Mouse (Mus musculus): ENCODE measurements at regions not wholly inside any gene's neighbourhood (a gene's known extent, or its start where the extent isn't known, plus 50 kb on each side); places are given as distances from the start of the nearest gene placed in this dataset.

DNA sequence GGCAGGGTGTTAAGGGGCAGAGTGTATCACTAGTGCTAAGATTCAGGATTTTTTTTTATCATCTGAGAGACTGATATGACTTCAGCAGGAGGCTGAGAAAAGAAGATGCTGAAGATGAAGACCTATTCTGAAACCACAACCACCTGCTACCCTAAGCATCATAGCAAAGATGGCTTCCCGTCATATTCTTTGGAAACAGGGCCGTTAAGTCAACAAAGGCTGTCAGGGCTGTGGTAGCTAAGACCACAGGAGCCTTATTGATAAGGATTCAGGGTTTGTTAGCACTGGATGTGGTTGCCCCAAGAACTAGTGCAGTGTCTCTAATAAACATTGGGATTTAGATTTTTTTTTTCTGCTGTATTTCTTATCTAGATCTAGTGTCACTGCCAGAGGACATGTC is 56.7 kb upstream of the Rasgrp1 start:
- DNase-seq, result no peak

DNA sequence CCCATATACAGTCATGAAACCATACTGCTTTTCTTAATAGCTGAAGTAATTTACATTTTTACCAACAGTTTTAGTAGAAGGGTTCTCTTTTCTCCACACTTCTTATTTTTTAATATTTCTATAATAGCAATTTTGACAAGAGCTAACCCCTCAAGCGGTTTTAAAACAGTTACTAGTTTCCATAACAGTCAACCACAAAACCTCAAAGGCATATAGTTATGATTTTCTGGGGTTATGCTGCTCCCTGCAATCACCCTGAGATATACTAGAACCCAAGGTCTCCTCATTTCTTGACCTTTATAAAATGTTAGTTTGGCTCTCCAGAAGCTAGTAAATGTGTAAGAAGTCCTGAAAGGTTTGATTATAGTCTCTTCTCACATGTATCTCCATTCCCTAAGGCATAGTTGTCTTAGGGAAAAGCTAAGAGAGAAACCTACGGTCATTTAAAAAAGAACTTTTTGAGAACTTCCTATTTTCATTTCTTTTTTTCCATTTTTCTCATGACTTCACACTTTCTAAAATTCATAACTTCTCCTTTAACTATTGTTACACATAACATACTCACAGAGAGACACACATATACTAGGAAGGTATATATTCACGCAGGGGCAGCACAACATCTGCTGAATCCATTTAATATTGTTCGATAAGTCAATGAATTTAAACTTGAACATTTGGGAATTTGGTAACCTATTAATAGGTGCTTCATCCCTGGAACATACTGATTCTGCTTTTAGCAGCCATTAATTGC is 60.8 kb upstream of the Rasgrp1 start:
- no peak for DNase-seq

DNA sequence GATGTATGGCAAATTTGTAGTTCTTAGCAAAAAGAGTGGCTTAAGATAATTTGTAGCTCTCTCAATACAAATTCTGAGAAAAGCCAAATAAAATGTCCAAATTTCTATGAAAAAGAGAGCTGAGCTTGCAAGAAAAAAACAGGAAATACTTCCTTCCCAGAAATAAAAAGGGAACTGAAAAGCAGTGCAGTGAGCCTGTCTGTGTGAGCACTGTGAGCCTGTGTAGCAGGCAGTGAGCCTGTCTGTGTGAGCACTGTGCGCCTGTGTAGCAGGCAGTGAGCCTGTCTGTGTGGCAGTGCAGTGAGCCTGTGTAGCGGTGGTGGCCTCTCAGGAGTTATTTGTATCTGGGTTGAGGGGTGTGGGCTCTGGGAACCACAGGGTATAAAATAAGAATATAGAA is 62.7 kb upstream of the Rasgrp1 start:
- no peak for DNase-seq

DNA sequence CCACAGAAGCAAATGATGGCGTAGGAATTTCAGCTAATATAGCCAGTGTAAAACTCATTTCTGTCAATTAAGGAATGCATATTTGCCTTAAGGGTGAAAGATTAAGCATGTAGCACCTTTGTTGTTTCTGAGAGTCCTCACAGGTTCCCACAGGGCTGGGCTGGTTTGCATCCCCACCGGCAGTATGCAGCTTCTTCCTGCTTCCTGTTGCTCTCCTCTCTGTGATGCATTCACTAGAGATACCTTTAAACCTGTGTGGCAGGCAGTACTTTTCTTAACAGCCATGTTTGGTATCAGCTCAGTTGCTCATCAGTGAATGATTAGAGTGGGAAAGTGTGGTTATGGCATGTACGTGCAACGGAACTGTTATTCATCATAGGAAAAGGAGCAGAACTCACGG is 65.4 kb upstream of the Rasgrp1 start:
- DNase-seq, result no peak

DNA sequence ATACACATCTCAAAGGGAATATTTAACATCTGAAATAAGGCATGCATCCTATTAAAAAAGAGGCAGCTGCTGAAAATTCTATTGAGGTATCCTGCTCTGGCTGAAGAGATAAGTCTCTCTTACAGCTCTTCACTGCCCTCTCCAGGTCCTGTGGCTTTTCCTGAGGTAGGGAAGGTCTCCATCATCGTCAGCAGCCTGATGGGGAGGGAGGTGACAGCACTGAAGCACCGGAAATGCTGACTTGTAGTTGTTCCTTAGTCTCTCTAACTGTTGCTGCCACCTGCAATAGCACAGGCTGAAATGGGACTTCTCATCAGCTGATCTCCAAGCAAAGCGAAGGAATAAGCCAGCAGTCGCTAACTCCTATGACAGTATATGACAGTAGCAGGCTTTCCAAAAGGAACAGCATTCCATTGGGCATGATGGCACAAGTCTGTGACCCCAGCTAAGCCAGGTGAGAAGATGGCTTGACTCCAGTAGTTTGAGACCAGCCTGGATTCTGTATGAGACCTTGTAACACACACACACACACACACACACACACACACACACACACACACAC is 69.3 kb upstream of the Rasgrp1 start:
- DNase-seq, result peak in 1 of 2 experiments; percentile 9

DNA sequence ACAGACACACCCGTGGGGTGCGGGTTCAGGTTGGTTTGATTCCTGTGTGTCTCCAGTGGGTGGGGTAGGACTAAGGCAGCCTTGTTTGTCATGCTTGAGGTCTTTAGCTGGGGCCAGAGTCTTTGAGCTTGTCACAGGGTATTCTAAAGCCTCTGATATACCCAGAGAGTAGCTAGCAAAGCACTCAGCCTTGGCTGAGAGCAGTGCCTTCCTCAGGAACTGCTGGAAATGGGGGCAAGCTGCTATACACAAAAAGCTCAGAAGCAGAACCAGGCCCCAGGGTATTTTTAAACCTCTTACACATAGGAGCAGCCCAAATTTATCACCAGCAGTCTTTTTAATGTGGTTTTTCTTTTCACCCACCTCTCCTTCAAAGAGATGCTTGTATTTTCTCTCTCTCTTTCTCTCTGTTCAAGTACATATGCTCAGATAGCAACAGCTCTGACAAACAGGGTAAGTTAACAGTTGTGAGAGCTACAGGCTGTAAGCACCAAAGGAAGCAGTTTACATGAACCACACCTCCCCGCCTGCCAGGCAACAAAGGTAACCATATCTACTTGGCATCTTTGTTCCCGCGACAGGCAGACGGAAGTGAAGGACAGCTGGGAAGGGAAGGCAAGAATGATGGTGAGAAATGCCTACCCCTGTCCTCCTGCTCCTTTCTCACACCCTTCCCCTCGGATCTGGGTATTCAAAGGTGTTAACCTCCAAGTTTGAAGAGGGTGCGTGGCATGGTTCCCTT is 74.6 kb upstream of the Rasgrp1 start:
- DNase-seq, result no peak

DNA sequence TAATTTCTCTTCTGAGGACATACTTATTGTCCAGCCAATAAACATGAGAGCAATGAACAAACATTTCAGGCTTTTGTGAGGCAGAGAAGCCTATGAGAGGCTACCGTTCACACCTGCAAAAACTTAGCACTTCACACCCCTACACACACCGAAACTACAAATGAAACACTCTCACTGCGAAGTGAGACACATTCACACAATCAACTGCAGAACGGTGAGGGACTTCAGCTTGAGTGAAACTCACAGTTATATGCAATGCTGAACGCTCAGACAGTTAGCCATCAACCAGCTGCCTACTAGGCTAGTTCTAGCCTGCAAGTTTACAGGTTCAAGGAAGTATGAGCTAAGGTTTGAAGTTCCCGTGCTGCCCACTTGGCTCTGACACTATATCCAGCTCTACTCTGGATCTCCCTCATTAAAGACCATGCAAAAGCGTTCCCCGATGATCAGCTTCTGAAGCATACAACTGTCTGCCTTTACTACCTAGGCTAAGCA is 75.4 kb upstream of the Rasgrp1 start:
- DNase-seq, result no peak

DNA sequence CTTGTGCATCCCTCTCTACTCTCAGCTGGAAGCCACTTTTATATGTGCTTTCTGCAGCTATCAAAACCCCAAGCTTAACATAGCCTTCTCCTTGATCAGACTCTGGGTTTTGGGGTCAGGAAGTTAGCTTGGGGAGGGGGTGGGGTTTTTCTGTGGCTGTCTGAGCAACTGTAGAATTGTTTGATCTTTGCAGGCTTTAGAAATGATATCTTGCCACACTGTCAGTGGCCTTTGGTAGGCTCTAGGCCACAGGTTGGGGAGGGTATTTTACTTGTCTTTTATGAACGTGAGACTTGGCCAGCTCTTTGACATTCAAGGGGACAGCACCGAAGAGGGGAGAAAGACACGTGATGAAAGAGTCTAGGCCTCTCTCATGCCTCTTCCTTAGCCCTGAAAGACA is 75.9 kb upstream of the Rasgrp1 start:
- DNase-seq, result no peak

DNA sequence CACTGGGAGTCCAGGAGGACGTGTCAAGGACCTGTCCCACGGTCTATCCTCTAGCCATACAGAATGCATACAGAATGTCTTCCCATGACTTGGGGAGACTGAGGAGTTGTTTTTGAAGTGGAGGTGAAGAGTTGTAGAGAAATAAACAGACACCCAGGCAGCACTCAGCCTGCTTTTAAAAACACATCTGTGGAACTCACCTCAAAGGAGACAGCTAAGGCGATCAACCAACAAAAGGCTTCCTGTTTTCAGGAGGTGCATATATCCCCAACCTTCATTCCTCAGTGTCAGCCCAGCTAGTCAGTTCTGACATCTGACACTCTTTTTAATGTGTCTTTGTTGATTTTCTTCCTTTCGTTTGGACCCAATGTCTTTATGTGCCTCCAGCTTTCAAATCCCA is 78.6 kb upstream of the Rasgrp1 start:
- DNase-seq, result no peak

DNA sequence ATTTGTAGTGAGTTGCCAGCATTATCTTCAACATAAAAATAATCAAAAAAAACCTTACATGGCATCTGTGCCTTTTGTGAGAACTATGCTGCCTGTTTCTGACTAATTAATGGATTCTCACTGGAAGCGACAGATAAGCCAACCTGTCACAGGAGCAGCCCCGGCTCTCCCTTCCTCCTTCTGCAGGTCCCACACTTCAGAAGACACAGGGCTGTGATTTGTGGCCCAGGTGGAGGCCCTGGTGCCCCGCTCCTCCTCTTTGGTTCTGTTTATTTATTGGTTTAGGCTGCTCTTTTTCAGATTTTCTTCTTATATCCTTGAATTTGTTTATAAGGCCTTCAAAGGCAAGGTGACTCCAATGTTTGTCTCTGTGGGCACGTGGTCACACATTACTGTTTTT is 80.0 kb upstream of the Rasgrp1 start:
- DNase-seq, result no peak

DNA sequence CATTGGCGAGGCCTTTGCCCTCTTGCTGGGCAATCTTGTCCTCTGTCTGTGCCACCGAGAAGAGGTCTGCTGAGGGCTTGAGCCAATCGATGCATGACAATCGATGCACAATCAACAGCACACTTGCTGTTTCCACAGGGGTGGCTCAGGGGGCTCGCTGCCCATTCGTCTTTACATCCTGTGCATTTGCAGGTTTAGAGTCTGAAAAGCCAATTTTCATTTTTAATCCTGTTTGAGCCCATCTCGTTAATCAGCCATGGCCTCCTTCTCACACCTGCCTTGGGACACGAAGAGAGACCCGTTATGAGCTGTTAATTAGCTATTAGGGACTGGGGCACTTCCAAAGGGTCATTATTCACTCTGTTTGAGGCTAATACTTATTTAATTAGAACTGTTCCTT is 86.4 kb upstream of the Rasgrp1 start:
- DNase-seq, result no peak

DNA sequence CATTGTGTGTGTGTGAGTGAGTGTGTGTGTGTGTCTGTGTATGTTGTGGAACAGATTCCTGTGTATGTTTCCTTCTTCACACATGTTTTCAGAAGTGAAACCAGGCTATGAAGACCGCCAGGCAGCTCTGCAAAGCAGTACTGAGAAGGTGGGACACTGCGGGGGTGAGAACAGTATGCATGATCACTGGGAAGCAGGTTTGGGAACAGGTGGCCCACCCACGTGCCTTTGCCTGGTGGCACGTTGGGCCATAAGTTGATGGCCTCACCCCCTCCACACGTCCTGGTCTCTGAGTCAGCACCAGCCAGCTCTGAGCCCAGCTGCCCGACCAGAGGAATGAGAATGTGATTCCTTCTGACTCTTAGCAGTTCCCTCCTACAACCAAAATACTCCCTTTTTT is 89.2 kb upstream of the Rasgrp1 start:
- DNase-seq, result no peak

DNA sequence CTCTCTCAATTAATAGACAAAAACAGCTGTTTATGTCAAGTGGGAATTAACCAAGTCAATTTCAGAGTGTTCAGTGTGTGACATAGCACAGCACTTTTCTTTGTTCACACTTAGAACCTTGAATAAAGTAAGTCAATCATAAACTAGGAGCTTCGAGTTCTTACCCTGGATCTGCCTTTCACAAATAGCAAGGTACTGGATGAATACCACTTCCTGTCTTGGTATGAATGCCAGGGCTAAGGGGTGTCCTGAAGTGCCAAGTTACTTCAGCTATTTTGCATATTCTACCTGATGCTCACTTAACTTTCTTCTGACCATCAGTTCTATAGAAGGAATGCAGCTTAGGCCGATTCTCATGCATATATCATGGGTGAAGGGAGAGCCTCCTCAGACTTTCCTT is 90.1 kb upstream of the Rasgrp1 start:
- no peak for DNase-seq

DNA sequence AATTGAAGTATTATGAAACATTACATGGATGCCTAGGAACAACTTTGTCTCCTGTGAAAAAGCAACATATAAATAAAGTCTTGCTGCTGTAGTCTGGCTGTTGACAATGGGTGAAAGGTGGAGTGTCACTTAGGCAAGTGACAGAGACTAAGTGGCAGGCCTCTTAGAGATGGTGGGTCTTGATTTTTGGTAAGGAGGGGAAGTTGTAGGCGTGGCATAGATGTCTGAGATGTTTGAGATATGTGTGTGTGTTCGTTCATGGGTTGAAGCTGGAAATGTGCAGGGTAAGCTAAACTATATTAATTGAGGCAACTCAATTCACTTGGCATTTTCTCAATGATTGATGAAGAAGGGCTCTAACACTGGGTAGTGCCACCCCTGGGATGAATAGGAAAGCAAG is 90.7 kb upstream of the Rasgrp1 start:
- no peak for DNase-seq

DNA sequence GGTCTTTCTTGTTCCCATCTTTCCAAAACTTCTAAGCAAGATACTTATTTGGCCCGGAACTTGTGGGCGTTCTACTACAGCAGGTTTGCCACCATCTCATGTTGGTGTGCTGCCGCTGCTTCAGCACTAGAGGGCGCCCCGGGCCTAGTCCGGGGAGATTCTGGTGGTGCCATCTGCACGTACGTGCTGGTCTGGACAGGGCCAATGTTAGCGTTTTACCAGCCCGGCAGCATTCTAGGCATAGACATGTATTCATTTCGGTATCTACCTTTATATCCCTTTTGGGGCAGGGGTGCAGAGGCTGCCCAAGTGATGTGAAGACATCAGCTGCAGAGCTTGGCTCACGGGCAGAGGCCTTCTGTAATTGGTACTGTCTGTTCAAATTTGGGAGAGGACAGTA is 95.3 kb upstream of the Rasgrp1 start:
- DNase-seq, result no peak

DNA sequence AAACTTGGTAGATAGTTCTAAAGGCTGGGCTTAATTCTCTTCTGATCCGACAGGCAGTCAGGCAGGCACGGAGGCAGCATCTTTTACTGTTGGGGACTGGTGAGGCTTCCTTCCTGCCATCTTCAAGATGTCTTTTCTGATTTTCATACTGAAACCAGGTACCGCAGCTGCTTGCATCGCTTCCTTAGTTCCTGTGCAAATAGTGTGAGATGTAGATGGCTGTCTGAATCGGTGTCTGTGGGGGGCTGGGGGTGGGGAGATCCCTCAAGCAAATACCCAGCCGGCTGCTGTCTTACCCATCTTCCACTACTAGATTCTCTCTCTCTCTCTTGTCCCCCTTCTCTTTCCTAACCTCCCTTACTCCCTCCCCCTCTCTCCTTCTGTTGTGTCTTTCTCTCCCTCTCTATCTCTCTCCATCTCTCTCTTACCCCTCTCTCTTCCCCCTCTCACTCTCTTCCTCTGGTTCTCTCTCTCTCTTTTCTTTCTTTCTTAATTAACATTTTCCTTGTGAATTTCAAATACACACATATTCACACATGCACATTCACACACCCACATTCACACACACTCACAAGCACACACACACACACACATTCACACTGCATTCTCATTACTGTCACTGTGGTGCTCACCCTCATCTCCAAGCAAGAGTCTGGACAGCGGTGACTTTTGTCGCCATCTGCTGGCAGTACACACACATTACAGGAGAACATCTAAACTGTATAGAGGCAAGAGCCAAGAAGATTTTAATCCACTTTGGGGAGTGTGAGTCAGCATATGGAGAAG is 96.0 kb upstream of the Rasgrp1 start:
- peak; percentile 64 to 70 for DNase-seq

DNA sequence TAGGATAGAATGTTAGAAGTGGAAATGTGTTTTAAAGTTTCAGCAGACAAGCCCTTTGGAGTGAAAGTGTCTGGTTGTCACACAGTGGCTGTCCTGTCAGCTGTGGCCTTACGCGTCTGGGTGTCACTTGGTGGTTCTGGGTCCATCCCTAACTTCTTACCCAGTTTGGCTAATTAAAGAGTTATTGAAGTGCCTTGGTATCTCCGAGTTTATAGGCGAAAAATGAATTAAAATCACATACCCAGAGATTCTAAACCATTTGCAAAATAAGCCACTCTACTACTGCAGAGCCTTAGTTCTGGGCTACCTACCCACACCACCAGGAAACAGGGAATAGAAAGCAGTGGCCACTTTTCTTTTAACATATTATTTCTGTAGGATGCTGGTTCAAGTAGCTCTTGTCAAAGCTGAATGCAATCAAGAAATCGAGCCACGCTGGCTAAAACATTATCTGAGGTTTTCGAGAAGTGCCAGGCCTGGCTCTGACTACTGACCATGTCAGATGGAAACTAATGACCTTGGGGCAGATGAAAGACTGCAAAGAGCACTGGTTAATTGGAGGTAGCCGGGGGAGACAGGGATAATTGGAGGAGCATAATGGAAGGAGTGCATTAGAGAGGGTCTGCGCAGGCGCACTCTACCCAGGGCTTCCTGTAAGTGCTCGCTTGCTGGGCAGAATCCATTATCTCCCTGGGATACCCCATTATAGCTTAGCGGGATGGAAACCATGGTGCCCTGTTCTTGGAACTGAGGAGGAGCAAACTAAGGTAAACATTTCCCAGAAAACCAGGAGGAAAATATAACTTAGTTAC is 96.8 kb upstream of the Rasgrp1 start:
- DNase-seq, result no peak

DNA sequence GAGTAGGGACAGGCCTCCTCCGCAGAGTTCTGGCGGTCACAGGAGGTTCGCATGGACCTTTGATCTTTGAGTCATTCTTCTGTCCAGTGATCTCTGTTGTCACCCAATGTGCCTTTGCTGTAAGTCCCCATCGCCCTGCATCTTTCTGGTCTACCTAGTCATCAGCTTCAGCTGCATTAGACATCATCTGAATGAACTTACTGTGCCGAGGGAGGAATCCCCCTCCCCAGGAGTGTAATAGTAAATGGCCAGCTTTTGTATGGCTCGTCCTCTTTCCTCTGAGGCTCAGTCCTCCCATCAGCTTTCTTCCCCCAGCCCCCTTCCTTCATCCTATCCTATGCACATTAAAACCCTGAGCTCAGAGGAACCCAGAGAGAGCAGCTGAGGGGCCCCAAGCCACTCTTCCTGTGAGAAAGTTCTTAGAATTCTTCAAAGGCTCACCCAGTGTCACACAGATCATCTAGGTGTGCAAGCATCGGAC is 98.0 kb upstream of the Rasgrp1 start:
- no peak for DNase-seq

DNA sequence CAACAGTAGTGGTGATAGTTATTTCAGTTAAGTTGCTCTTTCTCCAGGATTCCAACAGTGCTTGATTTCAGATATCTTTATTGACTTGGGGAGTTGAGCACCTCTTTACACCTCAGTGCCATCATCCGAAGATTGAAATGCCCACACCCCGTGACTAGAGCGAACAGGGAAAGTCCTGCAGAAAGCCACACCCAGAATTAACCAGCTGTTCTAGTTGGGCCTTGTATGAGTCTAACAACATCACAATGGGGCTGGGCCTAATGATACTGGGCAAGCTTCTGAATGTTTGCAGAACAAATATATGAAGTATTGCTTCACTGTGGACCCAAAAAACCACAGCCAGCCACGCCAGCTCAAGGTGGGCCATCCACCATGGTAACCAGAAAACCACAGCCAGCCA is 100.1 kb upstream of the Rasgrp1 start:
- no peak for DNase-seq

DNA sequence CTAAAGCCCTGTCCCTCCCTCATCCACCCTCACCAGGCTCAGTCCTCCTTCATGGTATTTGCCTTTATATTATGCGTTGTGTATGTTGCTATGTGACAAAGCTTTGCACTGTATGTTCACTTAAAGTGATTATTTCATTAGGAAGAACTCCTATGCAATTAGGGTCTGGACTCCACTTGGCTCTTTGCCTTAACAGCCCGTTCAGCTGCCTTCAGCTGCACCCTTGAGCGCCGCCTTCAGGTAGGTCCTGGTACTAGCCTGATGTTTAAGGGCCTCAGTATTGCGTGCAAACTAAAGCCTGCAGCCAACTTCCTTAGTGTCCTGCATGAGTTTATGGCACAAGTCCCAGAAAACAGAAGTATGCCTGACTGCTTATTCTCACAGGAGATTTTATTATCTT is 101.9 kb upstream of the Rasgrp1 start:
- DNase-seq, result no peak

DNA sequence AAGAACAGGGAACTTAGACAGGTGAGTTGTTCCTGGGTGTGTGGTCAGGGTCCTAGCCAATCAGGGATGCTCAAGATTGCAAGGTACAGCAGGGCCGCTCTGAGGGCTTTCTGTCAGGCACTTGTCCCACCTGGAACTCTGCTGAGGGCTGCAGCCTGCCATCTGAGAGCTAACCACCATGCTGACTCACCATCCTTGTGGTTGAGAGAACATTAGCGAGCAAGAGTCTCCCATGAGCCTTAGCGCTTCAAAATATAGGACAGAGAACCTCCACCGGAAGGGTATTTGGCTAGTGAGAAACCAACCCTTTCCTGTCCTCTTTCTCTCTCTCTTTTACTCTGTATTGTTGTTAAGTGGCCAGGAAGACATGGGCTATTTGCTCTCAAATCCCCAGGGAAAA is 104.1 kb upstream of the Rasgrp1 start:
- DNase-seq, result no peak

DNA sequence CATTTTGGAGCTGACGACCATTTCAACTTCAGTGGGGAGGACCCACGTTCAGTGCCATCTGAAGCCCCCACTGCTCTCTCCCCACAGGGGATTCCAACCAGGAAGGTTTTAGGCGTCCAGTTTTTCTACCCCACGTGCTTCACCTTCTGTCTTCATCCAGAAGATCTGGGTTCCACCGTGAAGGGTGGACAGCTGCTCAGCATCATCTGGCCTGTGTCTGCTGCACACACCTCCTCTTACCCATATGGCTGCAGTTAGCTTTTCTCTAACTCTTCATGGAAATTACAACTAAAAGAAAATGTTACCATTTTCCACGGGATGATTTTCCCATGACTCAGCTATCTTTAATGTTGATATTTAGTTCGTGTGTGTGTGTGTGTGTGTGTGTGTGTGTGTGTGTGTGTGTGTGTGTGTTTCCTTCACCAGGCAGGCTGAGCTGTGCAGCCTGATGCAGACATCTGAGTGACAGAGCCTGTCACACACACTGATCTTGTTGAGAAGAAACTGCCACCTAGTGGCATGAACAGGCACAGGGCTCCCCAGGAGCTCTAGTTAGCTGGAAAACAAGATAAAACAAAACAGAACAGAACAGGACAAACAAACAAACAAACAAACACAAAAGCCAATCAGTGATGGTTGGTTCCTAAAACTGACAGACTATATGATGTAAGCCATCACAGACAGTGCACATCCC is 107.5 kb upstream of the Rasgrp1 start:
- peak; percentile 10 to 18 for DNase-seq

Measured in cerebellum, adult 18-20 months (tissue).